Mouse (Mus musculus): Measurements from ENCODE around the gene Pnpla6.
"Not testable (repeated sequence)": the region's sequence is repeated elsewhere in the genome, so short reads cannot be mapped to it uniquely, and the experiment has no call there.

Pnpla6 gene

DNA sequence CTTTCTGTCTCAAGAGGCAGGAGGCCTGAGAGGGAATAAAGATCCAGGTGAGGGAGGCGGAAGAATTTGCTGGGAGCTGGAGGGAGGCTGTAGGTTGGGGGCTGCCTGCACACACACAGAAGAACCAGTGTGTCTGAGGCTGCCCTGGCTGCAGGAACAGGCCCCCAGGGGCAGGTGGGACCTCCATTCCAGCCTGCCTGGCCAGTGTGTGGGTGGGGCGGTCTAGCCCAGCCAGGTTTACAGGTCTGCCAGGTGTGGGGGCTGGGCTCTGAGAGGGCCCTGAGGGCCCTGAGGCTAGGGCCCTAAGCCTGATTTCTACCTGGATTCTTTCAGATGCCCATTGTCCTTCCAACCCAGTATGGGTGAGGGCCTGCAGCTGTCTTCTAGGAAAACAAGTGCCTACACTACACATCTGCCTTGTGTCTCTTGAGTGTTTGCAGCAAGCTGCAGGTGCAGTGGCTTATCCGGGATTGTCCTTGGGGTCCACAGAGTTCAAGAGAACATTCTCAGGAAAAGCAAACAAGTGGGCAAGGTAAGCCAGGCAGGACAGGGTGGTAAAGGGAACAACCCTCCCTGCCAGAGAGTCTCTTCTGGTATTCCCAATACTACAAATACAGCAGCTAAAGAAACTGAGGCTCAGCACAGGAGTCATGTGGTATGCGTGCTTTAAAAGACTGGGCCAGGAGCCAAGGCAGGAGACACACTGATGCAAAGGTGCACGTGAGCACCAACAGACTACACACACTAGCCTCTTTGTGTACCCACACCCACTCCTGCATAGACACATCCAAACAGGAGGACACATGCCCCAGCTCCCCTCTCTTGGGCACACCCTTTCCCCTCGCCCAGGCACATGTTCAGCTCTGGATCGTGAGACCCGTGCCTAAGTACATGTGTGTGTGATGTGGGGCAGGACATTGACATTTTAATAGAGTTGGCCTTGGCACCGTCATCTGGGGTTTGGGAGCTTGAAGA, 64.5 kb downstream of the Pnpla6 start:
- DNase-seq, result no peak

GRCm38 (mm10) chr8:3581961-3582360, 66.8 kb downstream of the Pnpla6 start:
- DNase-seq, result not testable (repeated sequence)

DNA sequence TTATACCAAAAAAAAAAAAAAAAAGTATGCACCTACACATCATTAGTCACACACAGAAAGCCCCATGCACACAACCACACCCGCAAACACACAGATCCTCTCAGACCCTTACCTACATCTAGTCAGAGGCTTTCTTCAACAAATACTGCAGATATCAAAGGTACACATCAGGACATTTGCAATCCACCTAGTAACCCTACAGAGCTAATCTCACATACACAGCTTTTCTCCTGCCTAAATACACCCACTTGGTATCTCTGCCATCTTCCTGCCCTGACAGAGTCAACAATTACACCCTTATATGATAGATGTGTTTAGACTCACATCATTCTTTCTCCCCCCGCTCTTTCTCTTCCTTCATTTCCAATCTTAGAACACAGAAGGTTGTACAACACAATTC, 71.3 kb downstream of the Pnpla6 start:
- no peak for DNase-seq

GRCm38 (mm10) chr8:3586993-3587390, 71.8 kb downstream of the Pnpla6 start, which contains the start of gene Camsap3:
Camsap3 (plus strand) TSS chr8:3587293.
- DNase-seq, result no peak

- peak; percentile 72 to 80 for DNase-seq
Measured at GRCm38 (mm10) chr8:3587391-3588257, 72.4 kb downstream of the Pnpla6 start.

DNA sequence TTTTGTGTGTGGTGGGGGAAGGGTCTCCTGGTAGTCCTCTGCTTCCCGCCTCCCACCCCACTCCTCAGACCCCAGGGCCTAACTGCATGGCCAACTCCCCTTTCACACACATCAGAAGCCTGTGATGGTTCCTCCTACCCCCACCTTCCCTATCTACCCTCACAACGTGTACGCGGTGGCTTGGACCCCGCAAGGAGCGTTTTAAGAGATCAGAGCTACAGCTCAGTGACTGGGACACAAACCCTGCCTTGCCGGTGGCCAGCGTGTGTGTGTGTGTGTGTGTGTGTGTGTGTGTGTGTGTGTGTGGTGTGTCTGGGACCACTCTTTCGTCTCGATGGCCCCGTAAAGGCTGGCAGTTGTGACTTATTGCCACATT, 73.1 kb downstream of the Pnpla6 start:
- DNase-seq, result no peak

DNA sequence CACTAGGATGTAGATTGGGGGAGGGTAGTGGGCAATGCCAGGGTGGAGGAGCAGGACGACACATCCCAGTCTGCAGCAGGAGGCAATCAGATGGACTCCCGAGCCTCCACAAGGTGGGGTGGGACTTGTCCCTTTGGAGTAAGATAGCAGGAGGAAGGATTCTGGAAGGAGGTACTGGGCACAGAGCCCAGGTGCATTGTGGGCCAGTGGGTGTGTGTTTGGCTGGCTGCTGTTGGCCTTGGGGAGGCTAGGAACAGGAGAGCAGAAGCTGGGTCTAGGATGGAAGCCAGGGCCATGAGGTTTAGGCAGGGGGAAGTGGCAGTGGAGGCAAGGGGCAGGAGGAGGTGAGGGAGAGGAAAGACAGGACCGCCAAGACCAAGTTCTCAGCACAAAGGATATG, 78.3 kb downstream of the Pnpla6 start:
- DNase-seq, result no peak
